In genomic region chr13:98551471-98552020, GRCm38 (mm10) we compare ENCODE assay signal across 26 mouse cellular contexts. TPM values are rescaled to one million over a fixed set of nuclear protein-coding genes. Genes with fewer than 3 reads are reported as not detected.
"Had no signal": no experiment of that assay in that cellular context is flagged by ENCODE, and none has a peak within 500 bp of the region (broad histone marks: within the 10 kb centered on the region; RNA-seq: fewer than 3 reads in every experiment).

No protein-coding gene starts in this region.

- H3K4me1 ChIP-seq: liver, embryonic 15.5 days; lung, embryonic 15.5 days; midbrain, embryonic 15.5 days had no signal

- H3K36me3 ChIP-seq: limb, embryonic 12.5 days; limb, embryonic 15.5 days; liver, embryonic 15.5 days; lung, embryonic 15.5 days; midbrain, embryonic 15.5 days; neural tube, embryonic 12.5 days; neural tube, embryonic 15.5 days had no signal

- H3K9ac ChIP-seq: limb, embryonic 12.5 days; limb, embryonic 15.5 days; liver, embryonic 15.5 days; lung, embryonic 15.5 days; midbrain, embryonic 15.5 days; neural tube, embryonic 12.5 days; neural tube, embryonic 15.5 days had no signal

- DNase-seq: kidney, postnatal 10 days; kidney, postnatal 36 days; left cerebral cortex, postnatal 4 days; lung, adult 18-20 months; lung, postnatal 10 days; lung, postnatal 36 days; right cerebral cortex, adult 18-20 months; right cerebral cortex, postnatal 14 days; right cerebral cortex, postnatal 4 days; thymus, adult 2 months; thymus, postnatal 14 days; thymus, postnatal 4 days had no signal

- H3K9me3 ChIP-seq: limb, embryonic 12.5 days; limb, embryonic 15.5 days; liver, embryonic 15.5 days; lung, embryonic 15.5 days; midbrain, embryonic 15.5 days; neural tube, embryonic 12.5 days; neural tube, embryonic 15.5 days had no signal

- H3K4me3 ChIP-seq: limb, embryonic 12.5 days; limb, embryonic 15.5 days; liver, embryonic 15.5 days; lung, embryonic 15.5 days; midbrain, embryonic 15.5 days; neural tube, embryonic 12.5 days; neural tube, embryonic 15.5 days had no signal

- ATAC-seq: midbrain, embryonic 15.5 days had no signal

- H3K4me2 ChIP-seq: limb, embryonic 15.5 days; liver, embryonic 11.5 days; liver, embryonic 15.5 days; lung, embryonic 15.5 days; midbrain, embryonic 11.5 days; midbrain, embryonic 15.5 days; neural tube, embryonic 12.5 days; neural tube, embryonic 15.5 days had no signal

- H3K27me3 ChIP-seq: liver, embryonic 15.5 days; lung, embryonic 15.5 days; neural tube, embryonic 12.5 days; neural tube, embryonic 15.5 days had no signal

- H3K27ac ChIP-seq: limb, embryonic 12.5 days; limb, embryonic 15.5 days; liver, embryonic 15.5 days; lung, embryonic 15.5 days; midbrain, embryonic 15.5 days; neural tube, embryonic 12.5 days; neural tube, embryonic 15.5 days; stomach, postnatal 0 days had no signal

RNA-seq across cellular contexts. Expression of gene Gm10320, which starts 59.7 kb away (rescaled TPM):
- total RNA-seq: layer of hippocampus, adult 18-20 months; layer of hippocampus, postnatal 14 days; left cerebral cortex, adult 8-10 months; left cerebral cortex, postnatal 14 days; left cerebral cortex, postnatal 4 days had no signal
